Mouse (Mus musculus) gastrocnemius, postnatal 14 days (tissue): Measurements from ENCODE around the gene Kif26b. TPM values are rescaled to one million over a fixed set of nuclear protein-coding genes. Genes with fewer than 3 reads are reported as not detected.

ENCODE experiments used
- DNase-seq: peaks from one replicate; pipeline ENCODE4 v3.0.0; 2021; ENCODE audit warnings: mixed read lengths
- intact Hi-C: fragments of 180-260 bp; cut with DNase I; formaldehyde crosslinking; loops from one replicate; pipeline ENCODE4 v1.15.1; 2025; ENCODE audit warnings: low total_unique reads
- total RNA-seq, 2 experiments: library from RNA; stranded (reverse); gene quantifications; 2 replicates each; pipeline ENCODE4 v1.2.3; 2021

The Kif26b gene
- total RNA-seq, 2 experiments from 2014 or later, result 1.1 to 1.2 TPM

DNA sequence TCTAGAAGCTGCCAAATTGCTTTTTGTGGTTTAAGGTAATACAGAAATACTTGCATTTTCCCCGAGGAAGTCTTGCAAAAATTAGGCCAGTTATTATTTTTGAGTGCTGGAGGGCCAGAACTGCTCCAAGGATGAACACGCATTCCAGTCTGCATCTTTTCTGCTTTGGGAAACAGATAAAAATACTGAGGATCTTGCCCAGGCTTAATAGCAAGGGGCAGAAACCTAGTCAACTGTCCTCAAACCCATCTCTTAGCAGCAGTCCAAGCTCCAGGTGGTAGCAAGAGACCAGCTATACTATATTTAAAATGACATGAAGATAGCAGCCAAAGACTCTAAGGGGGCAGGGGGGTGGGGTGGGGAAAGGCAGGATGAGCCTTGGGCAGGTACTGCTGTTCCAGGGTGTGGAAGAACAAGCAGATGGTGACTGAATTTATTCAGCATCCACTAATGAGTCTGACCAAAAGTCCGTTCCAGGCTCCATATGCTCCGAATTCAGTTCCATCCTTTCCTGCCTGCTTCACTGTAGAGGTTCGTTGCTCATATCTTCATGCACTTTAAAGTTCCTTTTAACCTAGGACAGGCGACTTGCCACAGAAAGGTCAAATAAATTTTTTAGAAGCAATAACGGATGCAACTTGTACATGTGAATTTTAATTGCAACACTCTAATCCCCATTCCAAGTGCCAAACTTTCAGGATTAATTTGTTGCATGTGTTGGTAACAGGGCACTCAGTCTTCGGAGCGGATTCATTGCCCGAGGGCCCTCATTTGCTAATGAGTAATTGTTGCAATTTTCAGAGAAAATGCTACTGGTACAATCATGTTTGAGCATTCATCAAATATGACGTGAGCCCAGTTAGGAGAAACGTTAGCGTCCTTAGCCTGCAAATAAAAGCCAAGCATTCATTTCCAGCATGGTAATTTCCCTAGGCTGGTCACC is 218.6 kb downstream of the Kif26b start:
- intact Hi-C loops, result no loop called here
- DNase-seq, result no peak

DNA sequence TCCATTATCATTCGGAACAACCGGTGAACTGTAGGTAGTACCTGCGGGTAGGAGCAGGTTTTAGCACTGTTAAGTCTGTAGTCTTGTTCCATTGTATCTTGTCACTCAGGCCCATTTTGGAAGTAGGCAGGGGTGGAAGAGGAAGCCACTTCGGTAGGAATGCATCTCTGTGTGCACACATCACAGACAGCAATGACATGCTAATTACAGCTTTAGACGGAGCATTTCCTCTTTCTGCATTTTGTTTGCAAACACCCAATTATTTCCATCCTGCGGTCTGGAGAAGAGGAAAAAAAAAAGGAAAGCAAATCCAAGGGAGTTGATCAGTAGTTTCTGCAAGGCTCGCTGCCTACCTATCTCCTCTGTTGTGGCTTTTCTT is 219.3 kb downstream of the Kif26b start:
- intact Hi-C loops, result no loop called here
- DNase-seq, result no peak

- DNase-seq, result no peak
- intact Hi-C loops, result no loop called here
Measured at GRCm38 (mm10) chr1:178748617-178749016, 219.7 kb downstream of the Kif26b start.

GRCm38 (mm10) chr1:178749786-178750185 is 220.9 kb downstream of the Kif26b start:
- DNase-seq, result no peak
- intact Hi-C loops, result no loop called here

- intact Hi-C loops, result no loop called here
- DNase-seq, result no peak
Measured at GRCm38 (mm10) chr1:178758441-178758840, 229.5 kb downstream of the Kif26b start.

GRCm38 (mm10) chr1:178762125-178762741 is 233.3 kb downstream of the Kif26b start:
- intact Hi-C loops, result no loop called here
- DNase-seq, result no peak

GRCm38 (mm10) chr1:178764914-178765313 is 236.0 kb downstream of the Kif26b start:
- no peak for DNase-seq
- intact Hi-C loops, result no loop called here

DNA sequence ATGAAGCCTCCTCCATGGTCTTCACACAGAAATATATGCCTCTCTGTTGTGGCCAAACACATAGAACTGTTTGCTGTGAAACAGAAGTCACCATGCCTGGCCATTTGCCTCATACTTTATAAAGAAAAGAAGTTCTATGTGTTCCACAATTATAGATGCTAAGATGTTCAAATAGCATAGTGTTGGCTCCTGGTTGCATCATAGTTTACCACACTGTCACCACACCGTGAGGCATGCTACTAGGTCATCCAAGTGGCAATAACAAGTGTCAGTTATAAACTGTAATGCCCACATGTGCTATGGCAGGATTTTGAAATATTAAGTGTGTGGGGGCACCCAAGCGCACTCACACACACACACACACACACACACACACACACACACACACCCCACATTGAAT is 236.7 kb downstream of the Kif26b start:
- intact Hi-C loops, result no loop called here

GRCm38 (mm10) chr1:178768976-178769375 is 240.1 kb downstream of the Kif26b start:
- intact Hi-C loops, result no loop called here

More for the DNA sequence above, 236.7 kb downstream of the Kif26b start:
- no peak for DNase-seq

GRCm38 (mm10) chr1:178769988-178770387 is 241.1 kb downstream of the Kif26b start:
- DNase-seq, result no peak
- intact Hi-C loops, result no loop called here

More at GRCm38 (mm10) chr1:178768976-178769375, 240.1 kb downstream of the Kif26b start:
- no peak for DNase-seq

- intact Hi-C loops, result no loop called here
- no peak for DNase-seq
Measured at GRCm38 (mm10) chr1:178770626-178771362, 241.9 kb downstream of the Kif26b start.

- intact Hi-C loops, result no loop called here
- no peak for DNase-seq
Measured at GRCm38 (mm10) chr1:178779742-178780141, 250.8 kb downstream of the Kif26b start.

DNA sequence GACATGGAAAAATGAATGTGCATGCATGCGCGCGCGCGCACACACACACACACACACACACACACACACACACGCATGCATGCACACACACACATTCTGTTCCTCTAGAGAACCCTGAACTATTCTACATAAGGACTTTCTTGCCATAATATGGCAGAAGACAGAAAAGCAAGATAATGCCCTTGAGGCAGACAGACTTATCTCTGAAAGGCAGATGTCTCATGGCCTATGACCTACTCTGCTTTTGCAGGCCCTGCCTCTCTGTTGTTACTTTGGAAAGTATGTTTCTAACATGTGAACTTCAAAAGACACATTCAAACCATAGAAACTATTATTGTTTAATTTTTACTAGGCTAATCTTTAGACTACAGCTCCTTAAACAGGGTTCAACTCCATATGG is 255.1 kb downstream of the Kif26b start:
- no peak for DNase-seq

GRCm38 (mm10) chr1:178791266-178791665 is 262.3 kb downstream of the Kif26b start:
- DNase-seq, result no peak
- intact Hi-C loops, result no loop called here

More for the DNA sequence above, 255.1 kb downstream of the Kif26b start:
- intact Hi-C loops, result no loop called here

GRCm38 (mm10) chr1:178792726-178793125 is 263.8 kb downstream of the Kif26b start:
- no peak for DNase-seq
- intact Hi-C loops, result no loop called here

- DNase-seq, result no peak
- intact Hi-C loops, result no loop called here
Measured at GRCm38 (mm10) chr1:178794866-178795265, 265.9 kb downstream of the Kif26b start.

GRCm38 (mm10) chr1:178797388-178797787 is 268.5 kb downstream of the Kif26b start:
- no peak for DNase-seq
- intact Hi-C loops, result no loop called here

DNA sequence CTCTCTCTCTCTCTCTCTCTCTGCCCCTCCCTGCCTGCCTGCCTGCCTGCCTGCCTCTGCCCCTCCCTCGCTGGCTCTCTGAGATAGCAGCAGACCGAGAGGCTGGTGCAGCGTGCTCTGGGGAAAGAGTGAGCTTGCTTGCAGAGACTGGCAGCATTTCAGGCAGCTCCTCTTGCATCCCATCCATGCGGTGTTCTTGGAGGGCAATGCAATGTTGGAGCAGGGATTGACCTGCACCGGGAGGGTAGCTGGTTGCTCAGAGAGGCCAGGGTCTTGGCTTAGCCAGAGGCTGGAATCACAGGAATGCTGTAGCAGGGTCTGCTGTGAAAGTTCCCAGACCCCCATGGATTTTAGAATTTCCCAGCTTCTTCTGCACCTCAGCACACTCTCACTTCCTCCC is 269.4 kb downstream of the Kif26b start:
- DNase-seq, result no peak
- intact Hi-C loops, result no loop called here

GRCm38 (mm10) chr1:178798886-178799285 is 270.0 kb downstream of the Kif26b start:
- intact Hi-C loops, result no loop called here
- DNase-seq, result no peak
